Mouse (Mus musculus): ENCODE measurements around the gene Ism1. TPM values are rescaled to one million over a fixed set of nuclear protein-coding genes. Genes with fewer than 3 reads are reported as not detected.

Ism1 gene
- polyA plus RNA-seq, 2 experiments: 0.04 TPM; not detected in 1

DNA sequence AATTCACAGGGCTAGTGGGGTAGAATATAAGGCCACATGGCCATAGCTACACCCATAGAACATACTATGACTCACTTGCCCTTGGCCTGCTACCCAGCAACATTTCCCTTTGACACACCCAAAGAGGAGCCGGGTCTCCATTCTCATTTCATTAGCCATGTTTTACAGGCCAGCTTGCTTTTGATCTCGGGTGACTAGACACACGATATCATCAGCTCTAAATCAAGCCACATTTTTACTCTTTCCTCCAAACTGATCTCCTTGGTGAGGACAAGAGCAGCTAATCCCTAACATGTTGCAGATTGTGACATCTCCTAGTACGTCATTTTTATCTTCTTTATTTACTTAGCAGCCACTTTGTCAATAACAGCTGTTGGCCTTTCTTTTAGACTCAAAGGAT is 110.7 kb downstream of the Ism1 start:
- 61% methylated on average over 4 of the region's 4 CpGs for WGBS (ENCODE audit: insufficient replicate concordance)
- H3K27ac ChIP-seq: no peak overlapping the region
- no peak overlapping the region for H3K9ac ChIP-seq (replicated peaks)
- H3K4me2 ChIP-seq (ENCODE audit: low read depth): no peak overlapping the region
- DNase-seq (ENCODE audit: low read depth in 3 of 3, low spot score in 3 of 3) (no peak), ATAC-seq (ENCODE audit: insufficient read depth) (no peak)
- H3K36me3 ChIP-seq (replicated peaks; ENCODE audit: control insufficient read depth, insufficient read depth, low read depth): no peaks in the 10 kb centered on the region
- H3K4me3 ChIP-seq (ENCODE audit: insufficient read depth in 1 of 2, low read depth in 2 of 2, low read length in 2 of 2): no peak overlapping the region
- no peaks in the 10 kb centered on the region for H3K4me1 ChIP-seq (replicated peaks; ENCODE audit: control insufficient read depth in 2 of 2, insufficient read depth in 2 of 2, low read length in 1 of 2)
- TF ChIP-seq CTCF (IDR thresholded peaks at IDR 0.05; ENCODE audit: low read depth) (no peak), EP300 (IDR thresholded peaks at IDR 0.05; ENCODE audit: low read depth) (no peak)
- H3K9me3 ChIP-seq (ENCODE audit: control insufficient read depth, low read length): no peaks in the 10 kb centered on the region
- H3K27me3 ChIP-seq (ENCODE audit: control insufficient read depth, insufficient read depth, low read length): no peaks in the 10 kb centered on the region

DNA sequence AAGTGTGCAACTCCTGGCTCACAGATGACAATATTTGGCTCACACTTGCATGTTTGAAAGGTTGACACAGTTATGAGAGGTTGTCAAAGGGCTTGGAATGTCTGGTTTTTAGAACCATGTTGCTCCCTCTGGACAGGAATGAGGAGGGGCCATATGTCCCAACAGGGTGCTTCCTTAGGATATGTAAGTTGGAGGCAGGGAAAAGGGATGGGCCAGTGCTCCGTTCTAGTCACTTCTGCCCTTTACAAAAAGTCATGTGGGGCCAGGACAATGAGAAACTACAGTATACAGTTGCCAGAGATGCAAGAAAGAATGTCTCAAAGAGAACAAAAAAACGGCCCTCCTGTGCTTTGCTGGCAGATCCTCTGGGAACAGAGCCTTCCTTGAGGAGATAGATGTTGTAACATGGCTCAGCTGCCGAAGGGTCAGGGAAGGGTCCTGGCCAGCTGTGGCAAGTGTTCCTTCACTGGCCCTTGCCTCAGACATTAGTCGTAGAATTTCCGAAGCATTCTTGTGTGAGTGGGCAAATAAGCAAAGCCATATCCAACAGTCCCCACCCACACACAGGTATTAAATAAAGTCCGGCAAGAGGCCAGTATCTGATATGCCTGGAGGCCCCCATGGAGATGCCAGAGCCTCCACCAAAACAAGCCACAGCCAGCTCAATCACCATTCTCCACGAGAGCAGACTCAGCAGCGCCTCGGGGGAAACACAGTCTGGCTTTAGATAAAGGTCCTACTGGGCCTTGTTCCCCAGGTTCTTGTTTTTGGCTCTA is 114.6 kb downstream of the Ism1 start:
- WGBS (ENCODE audit: insufficient replicate concordance): 59% methylated on average over 9 of the region's 9 CpGs
- Histone ChIP-seq H3K27ac (no peak overlapping the region), H3K9ac (replicated peaks) (no peak overlapping the region), H3K4me3 (ENCODE audit: insufficient read depth in 1 of 2, low read depth in 2 of 2, low read length in 2 of 2) (no peak overlapping the region), H3K4me1 (replicated peaks; ENCODE audit: control insufficient read depth in 2 of 2, insufficient read depth in 2 of 2, low read length in 1 of 2) (no peaks in the 10 kb centered on the region), H3K4me2 (ENCODE audit: low read depth) (no peak overlapping the region), H3K9me3 (ENCODE audit: control insufficient read depth, low read length) (no peaks in the 10 kb centered on the region), H3K36me3 (replicated peaks; ENCODE audit: control insufficient read depth, insufficient read depth, low read depth) (no peaks in the 10 kb centered on the region), H3K27me3 (ENCODE audit: control insufficient read depth, insufficient read depth, low read length) (no peaks in the 10 kb centered on the region)
- DNase-seq (ENCODE audit: low read depth in 3 of 3, low spot score in 3 of 3): no peak
- ATAC-seq (ENCODE audit: insufficient read depth): no peak
- TF ChIP-seq EP300 (IDR thresholded peaks at IDR 0.05; ENCODE audit: low read depth) (no peak), CTCF (IDR thresholded peaks at IDR 0.05; ENCODE audit: low read depth) (no peak)

DNA sequence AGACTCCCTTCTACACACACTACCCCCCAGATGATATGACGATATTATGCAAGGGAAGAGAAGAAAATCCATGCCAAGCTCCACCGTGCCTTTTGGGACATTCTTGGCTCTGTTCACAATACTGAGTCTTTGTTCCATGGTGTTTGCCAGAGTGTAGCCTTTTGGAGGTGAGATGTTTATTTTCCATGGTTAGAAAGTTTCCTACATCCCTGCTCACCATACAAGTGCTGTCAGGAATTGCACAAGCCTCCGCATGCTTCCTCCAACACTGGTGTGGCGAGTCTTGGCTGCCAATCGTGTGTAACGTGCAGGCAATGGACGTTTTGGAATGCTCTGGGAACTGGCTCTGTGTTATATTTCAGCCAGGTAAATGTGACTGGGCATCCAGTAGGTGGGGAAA is 126.1 kb downstream of the Ism1 start:
- Histone ChIP-seq H3K27me3 (ENCODE audit: control insufficient read depth, insufficient read depth, low read length) (no peaks in the 10 kb centered on the region), H3K9me3 (ENCODE audit: control insufficient read depth, low read length) (no peaks in the 10 kb centered on the region), H3K27ac (no peak overlapping the region), H3K4me1 (replicated peaks; ENCODE audit: control insufficient read depth in 2 of 2, insufficient read depth in 2 of 2, low read length in 1 of 2) (no peaks in the 10 kb centered on the region), H3K4me2 (ENCODE audit: low read depth) (no peak overlapping the region), H3K36me3 (replicated peaks; ENCODE audit: control insufficient read depth, insufficient read depth, low read depth) (no peaks in the 10 kb centered on the region), H3K4me3 (ENCODE audit: insufficient read depth in 1 of 2, low read depth in 2 of 2, low read length in 2 of 2) (no peak overlapping the region), H3K9ac (replicated peaks) (no peak overlapping the region)
- no peak for ATAC-seq (ENCODE audit: insufficient read depth)
- 54% methylated on average over 7 of the region's 7 CpGs for WGBS (ENCODE audit: insufficient replicate concordance)
- no peak for TF ChIP-seq EP300 (IDR thresholded peaks at IDR 0.05; ENCODE audit: low read depth)
- no peak for TF ChIP-seq CTCF (IDR thresholded peaks at IDR 0.05; ENCODE audit: low read depth)
- DNase-seq (ENCODE audit: low read depth in 3 of 3, low spot score in 3 of 3): no peak

DNA sequence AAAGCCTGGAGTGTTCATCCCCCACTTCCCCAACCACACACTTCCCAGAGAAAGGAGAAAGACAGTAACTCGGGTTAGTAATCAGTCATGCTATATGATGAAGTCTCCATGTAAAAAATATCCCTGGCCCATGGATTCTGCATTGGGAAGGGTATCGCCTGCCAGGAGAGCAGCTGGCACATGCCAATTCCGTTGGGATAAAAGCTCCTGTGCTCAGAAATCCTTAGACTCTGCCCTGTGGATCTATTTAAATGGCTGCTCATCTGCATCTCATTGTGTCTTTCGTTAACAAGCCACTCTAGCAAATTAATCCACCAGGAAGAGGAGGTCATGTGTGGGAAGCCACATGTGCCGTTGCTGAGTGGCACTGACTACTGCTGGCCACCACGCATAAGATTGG is 129.9 kb downstream of the Ism1 start:
- no peak for TF ChIP-seq CTCF (IDR thresholded peaks at IDR 0.05; ENCODE audit: low read depth)
- no peak for TF ChIP-seq EP300 (IDR thresholded peaks at IDR 0.05; ENCODE audit: low read depth)
- H3K4me2 ChIP-seq (ENCODE audit: low read depth): no peak overlapping the region
- no peak overlapping the region for H3K4me3 ChIP-seq (ENCODE audit: insufficient read depth in 1 of 2, low read depth in 2 of 2, low read length in 2 of 2)
- H3K36me3 ChIP-seq (replicated peaks; ENCODE audit: control insufficient read depth, insufficient read depth, low read depth): no peaks in the 10 kb centered on the region
- no peak overlapping the region for H3K9ac ChIP-seq (replicated peaks)
- ATAC-seq (ENCODE audit: insufficient read depth) (no peak), DNase-seq (ENCODE audit: low read depth in 3 of 3, low spot score in 3 of 3) (no peak)
- H3K4me1 ChIP-seq (replicated peaks; ENCODE audit: control insufficient read depth in 2 of 2, insufficient read depth in 2 of 2, low read length in 1 of 2): no peaks in the 10 kb centered on the region
- H3K27me3 ChIP-seq (ENCODE audit: control insufficient read depth, insufficient read depth, low read length): no peaks in the 10 kb centered on the region
- no peak overlapping the region for H3K27ac ChIP-seq
- WGBS (ENCODE audit: insufficient replicate concordance): 66% methylated on average over 6 of the region's 6 CpGs
- no peaks in the 10 kb centered on the region for H3K9me3 ChIP-seq (ENCODE audit: control insufficient read depth, low read length)

Other genes starting within 250 kb of the Ism1 start
- gene Sptlc3, start 184.3 kb upstream of the Ism1 start, polyA plus RNA-seq (2012; rRNA removed): not detected in 2 replicates
- not detected in 2 replicates for gene Sptlc3, start 184.3 kb upstream of the Ism1 start, polyA plus RNA-seq (2014; fragmentation: Nextera tagmentation; extraction: Ambion mirVana)